Mouse (Mus musculus) kidney, embryonic 14.5 days (tissue): Measurements from ENCODE around the gene Vasp. TPM values are rescaled to one million over a fixed set of nuclear protein-coding genes. Genes with fewer than 3 reads are reported as not detected.
A peak's percentile ranks its signal among the peaks of the same experiment; 100 is the strongest.

Experiments used
- ATAC-seq: fragments of 200-750 bp; cut with Nextera tagmentation; 2 replicates; pipeline ENCODE4 v1.8.0; 2017; ENCODE audit warnings: moderate number of reproducible peaks, mild to moderate bottlenecking, moderate TSS enrichment, moderate library complexity; ENCODE audit not compliant: low FRiP score, low TSS enrichment
- H3K27ac ChIP-seq: fragments of 300-500 bp; sonication (generic); 2 replicates; pipeline ENCODE4 v1.5.1; 2014; ENCODE audit warnings: low read depth, mild to moderate bottlenecking, low read length, moderate library complexity, mixed read lengths
- H3K27me3 ChIP-seq: fragments of 300-500 bp; sonication (generic); 2 replicates; pipeline ENCODE4 v1.6.1; 2014; ENCODE audit warnings: mild to moderate bottlenecking, low read length; ENCODE audit not compliant: control insufficient read depth, insufficient read depth
- H3K36me3 ChIP-seq: fragments of 300-500 bp; sonication (generic); 2 replicates; pipeline ENCODE4 v1.6.1; 2014; ENCODE audit warnings: low read length, mixed read lengths; ENCODE audit not compliant: control insufficient read depth, insufficient read depth
- H3K4me1 ChIP-seq: fragments of 300-500 bp; sonication (generic); 2 replicates; pipeline ENCODE4 v1.6.1; 2014; ENCODE audit warnings: low read length, mixed read lengths; ENCODE audit not compliant: control insufficient read depth, insufficient read depth
- H3K4me2 ChIP-seq: fragments of 300-500 bp; sonication (generic); replicated peaks from 2 replicates; pipeline ENCODE4 v1.6.1; 2014; ENCODE audit warnings: low read depth, mild to moderate bottlenecking, low read length
- H3K4me3 ChIP-seq: fragments of 300-500 bp; sonication (generic); 2 replicates; pipeline ENCODE4 v1.5.1; 2014; ENCODE audit warnings: mild to moderate bottlenecking, low read length
- H3K9ac ChIP-seq: fragments of 300-500 bp; sonication (generic); 2 replicates; pipeline ENCODE4 v1.6.1; 2014; ENCODE audit warnings: low read depth, mild to moderate bottlenecking, low read length, moderate library complexity
- H3K9me3 ChIP-seq: fragments of 300-500 bp; sonication (generic); 2 replicates; pipeline ENCODE4 v1.6.1; 2016; ENCODE audit warnings: low read length; ENCODE audit not compliant: control insufficient read depth
- WGBS: fragments of 180-500 bp; shearing (Covaris S2); extraction: QIAGEN DNeasy Blood & Tissue Kit; methylation state at CpG from one replicate; pipeline ENCODE4 v1.1.7; 2014; 5-methylcytosine and 5-hydroxymethylcytosine counted together
- polyA plus RNA-seq: library from polyadenylated mRNA; unstranded; fragments of >200 nt; fragmentation: Nextera tagmentation; extraction: Ambion mirVana; gene quantifications from 2 replicates; pipeline ENCODE4 v1.2.1, GENCODE M21; 2014

The Vasp gene
- 54.2 and 56.5 TPM in 2 replicates for polyA plus RNA-seq

GRCm38 (mm10) chr7:19271238-19272172 lies at the start of gene Vasp:
Gene Vasp, minus strand, starts transcription at chr7:19271817.
- ATAC-seq = peak; percentile 68
- H3K9me3 ChIP-seq = no peaks in the 10 kb centered on the region
- H3K9ac ChIP-seq = peak within 1 kb of the TSS; percentile 94
- H3K4me2 ChIP-seq = peak within 1 kb of the TSS; percentile 96
- H3K27me3 ChIP-seq = no peaks in the 10 kb centered on the region
- H3K4me3 ChIP-seq = peak within 1 kb of the TSS; percentile 97
- H3K4me1 ChIP-seq = peaks cover 20% of the 10 kb centered on the region
- H3K36me3 ChIP-seq = peaks cover 4% of the 10 kb centered on the region; the same call in 1 of the 2 replicates
- under 1% methylated on average over 61 of the region's 62 CpGs for WGBS
- peak within 1 kb of the TSS; percentile 96 for H3K27ac ChIP-seq

- Histone ChIP-seq H3K9ac (peak overlapping the region; percentile 40; the same call in 1 of the 2 replicates), H3K27ac (no peak overlapping the region), H3K36me3 (no peaks in the 10 kb centered on the region), H3K4me1 (0 out of 2 replicates have a peak, but pooled peaks cover 4% of the 10 kb centered on the region), H3K4me3 (peak overlapping the region; percentile 36; the same call in 1 of the 2 replicates), H3K4me2 (peak overlapping the region; percentile 65), H3K27me3 (peaks cover 10% of the 10 kb centered on the region; the same call in 1 of the 2 replicates), H3K9me3 (no peaks in the 10 kb centered on the region)
- no peak for ATAC-seq
- 39% methylated on average over 7 of the region's 7 CpGs for WGBS
Measured at GRCm38 (mm10) chr7:19320637-19321036, 49.0 kb upstream of the Vasp start.

DNA sequence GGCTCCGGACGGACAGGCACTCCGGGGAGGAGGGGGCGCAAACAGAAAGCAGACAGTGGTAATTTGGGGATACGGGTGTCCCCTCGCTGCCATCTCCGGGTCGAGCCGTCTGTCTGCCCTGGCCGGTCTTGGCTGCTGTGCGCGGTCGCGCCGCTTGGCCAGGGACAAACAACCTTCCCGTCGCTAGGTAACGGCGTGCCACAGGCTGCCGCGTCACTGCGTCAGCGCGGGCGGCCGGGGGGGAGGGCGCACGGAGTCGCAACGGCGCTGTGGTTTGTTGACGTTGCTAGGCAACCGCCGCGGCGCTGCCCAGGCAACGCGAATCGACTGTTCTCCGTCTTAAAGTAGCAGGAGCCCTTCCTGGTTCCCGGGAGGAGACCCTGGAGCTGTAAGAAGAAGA lies 48.3 kb upstream of the Vasp start:
- WGBS = under 1% methylated on average over 40 of the region's 41 CpGs
- Histone ChIP-seq H3K9ac (peak overlapping the region; percentile 56), H3K4me3 (peak overlapping the region; percentile 36), H3K27me3 (peaks cover 10% of the 10 kb centered on the region; the same call in 1 of the 2 replicates), H3K4me2 (peak overlapping the region; percentile 65), H3K36me3 (no peaks in the 10 kb centered on the region), H3K27ac (no peak overlapping the region), H3K4me1 (0 out of 2 replicates have a peak, but pooled peaks cover 4% of the 10 kb centered on the region), H3K9me3 (no peaks in the 10 kb centered on the region)
- ATAC-seq = peak; percentile 94

DNA sequence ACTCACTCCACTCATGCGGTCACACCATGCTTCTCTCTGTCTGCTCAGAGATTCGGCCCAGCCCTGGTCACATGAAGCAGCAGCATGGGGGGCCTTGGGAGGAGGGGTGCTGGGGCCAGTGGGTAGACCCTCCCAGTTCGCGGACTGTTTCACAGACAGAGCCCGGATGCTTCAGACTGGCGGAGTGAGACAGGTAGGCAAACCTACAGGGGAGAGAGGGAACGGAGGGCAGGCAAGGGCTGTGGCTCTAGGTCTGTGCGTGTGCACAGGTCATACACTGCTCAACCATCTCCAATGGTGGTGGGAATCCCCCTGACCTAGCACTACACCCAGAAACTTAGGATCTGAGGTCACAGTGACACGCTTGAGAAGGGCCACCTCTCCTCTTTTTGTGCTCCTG lies 47.8 kb upstream of the Vasp start:
- Histone ChIP-seq H3K4me3 (peak overlapping the region; percentile 36), H3K36me3 (no peaks in the 10 kb centered on the region), H3K9ac (peak overlapping the region; percentile 56), H3K4me1 (0 out of 2 replicates have a peak, but pooled peaks cover 4% of the 10 kb centered on the region), H3K27me3 (peaks cover 10% of the 10 kb centered on the region; the same call in 1 of the 2 replicates), H3K27ac (no peak overlapping the region), H3K4me2 (peak overlapping the region; percentile 65), H3K9me3 (no peaks in the 10 kb centered on the region)
- ATAC-seq = peak; percentile 63
- WGBS = 19% methylated on average over 9 of the region's 9 CpGs

- WGBS = 75% methylated on average over 7 of the region's 7 CpGs
- no peak for ATAC-seq
- no peak overlapping the region for H3K4me3 ChIP-seq
- no peaks in the 10 kb centered on the region for H3K9me3 ChIP-seq
- H3K27ac ChIP-seq = no peak overlapping the region
- H3K27me3 ChIP-seq = peaks cover 10% of the 10 kb centered on the region; the same call in 1 of the 2 replicates
- no peak overlapping the region for H3K9ac ChIP-seq
- H3K36me3 ChIP-seq = no peaks in the 10 kb centered on the region
- H3K4me1 ChIP-seq = 0 out of 2 replicates have a peak, but pooled peaks cover 4% of the 10 kb centered on the region
- no peak overlapping the region for H3K4me2 ChIP-seq
Measured at GRCm38 (mm10) chr7:19318676-19319075, 47.1 kb upstream of the Vasp start.

DNA sequence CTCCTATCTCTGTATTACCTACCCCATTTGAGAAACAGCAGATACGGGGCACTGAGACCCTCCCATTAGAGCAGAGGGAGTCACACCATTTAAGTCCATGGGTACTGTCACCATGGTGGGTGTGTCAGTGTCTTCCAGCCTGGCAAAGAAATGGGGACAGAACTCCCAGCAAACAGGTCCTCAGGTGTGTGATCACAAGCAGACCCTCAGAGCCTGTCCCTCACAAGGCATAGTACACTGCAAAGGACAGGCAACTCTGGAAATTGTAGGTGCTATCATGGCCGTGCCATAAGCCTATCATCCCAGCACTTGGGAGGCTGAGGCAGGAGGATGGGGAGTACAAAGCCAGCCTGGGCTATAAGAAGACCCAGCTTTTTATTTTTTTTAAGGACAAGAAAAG lies 46.6 kb upstream of the Vasp start:
- WGBS = 71% methylated on average over 2 of the region's 2 CpGs
- H3K27me3 ChIP-seq = peaks cover 10% of the 10 kb centered on the region; the same call in 1 of the 2 replicates

GRCm38 (mm10) chr7:19316451-19317161 lies 45.0 kb upstream of the Vasp start:
- Histone ChIP-seq H3K4me1 (0 out of 2 replicates have a peak, but pooled peaks cover 4% of the 10 kb centered on the region), H3K27ac (no peak overlapping the region), H3K9ac (no peak overlapping the region), H3K4me2 (no peak overlapping the region), H3K9me3 (no peaks in the 10 kb centered on the region), H3K4me3 (no peak overlapping the region), H3K36me3 (no peaks in the 10 kb centered on the region), H3K27me3 (peaks cover 7% of the 10 kb centered on the region; the same call in 1 of the 2 replicates)
- ATAC-seq = no peak
- 60% methylated on average over 14 of the region's 14 CpGs for WGBS

More for the DNA sequence above, 46.6 kb upstream of the Vasp start:
- Histone ChIP-seq H3K27ac (no peak overlapping the region), H3K9me3 (no peaks in the 10 kb centered on the region), H3K4me3 (no peak overlapping the region), H3K4me2 (no peak overlapping the region), H3K36me3 (no peaks in the 10 kb centered on the region), H3K4me1 (0 out of 2 replicates have a peak, but pooled peaks cover 4% of the 10 kb centered on the region), H3K9ac (no peak overlapping the region)
- no peak for ATAC-seq

DNA sequence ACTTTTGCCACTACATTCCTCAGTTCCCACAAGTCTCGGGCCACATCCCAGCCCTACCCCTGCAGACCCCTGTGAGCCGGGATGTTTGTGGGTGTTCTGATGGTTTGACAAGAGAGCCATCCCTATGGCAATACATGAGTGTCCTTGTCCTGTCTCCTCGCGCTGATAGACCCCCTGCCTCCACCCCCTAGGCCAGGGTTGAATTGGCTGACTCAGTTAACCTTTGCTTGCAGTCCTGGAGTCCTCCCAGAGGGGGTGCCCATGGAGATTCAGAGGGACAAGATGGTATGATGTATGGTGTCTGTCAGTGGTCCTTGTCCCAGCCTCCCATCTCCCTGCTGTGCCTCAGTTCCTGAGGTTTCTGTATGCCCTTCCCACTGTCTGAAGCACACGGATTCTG lies 42.4 kb upstream of the Vasp start:
- H3K9me3 ChIP-seq = no peaks in the 10 kb centered on the region
- no peak overlapping the region for H3K27ac ChIP-seq
- no peak for ATAC-seq
- H3K4me1 ChIP-seq = no peaks in the 10 kb centered on the region
- H3K4me2 ChIP-seq = no peak overlapping the region
- no peak overlapping the region for H3K4me3 ChIP-seq
- no peaks in the 10 kb centered on the region for H3K36me3 ChIP-seq
- H3K27me3 ChIP-seq = peaks cover 7% of the 10 kb centered on the region; the same call in 1 of the 2 replicates
- WGBS = 51% methylated on average over 5 of the region's 5 CpGs
- no peak overlapping the region for H3K9ac ChIP-seq
